Mouse (Mus musculus) limb, embryonic 11.5 days (tissue): ENCODE data around the gene Eif3k. TPM values are rescaled to one million over a fixed set of nuclear protein-coding genes. Genes with fewer than 3 reads are reported as not detected.

ENCODE experiments used
- ATAC-seq: fragments of 200-750 bp; cut with Nextera tagmentation; 2 replicates; pipeline ENCODE4 v1.8.0; 2017; ENCODE audit warnings: low read depth; ENCODE audit not compliant: insufficient number of reproducible peaks, low FRiP score, low TSS enrichment
- DNase-seq: peaks from one replicate; pipeline ENCODE4 v3.0.0-alpha.2; 2015; ENCODE audit warnings: low spot score
- H3K27ac ChIP-seq: fragments of 300-500 bp; sonication (generic); replicated peaks from 2 replicates; pipeline ENCODE4 v1.5.1; 2014; ENCODE audit warnings: low read depth, mild to moderate bottlenecking, low read length
- H3K27me3 ChIP-seq: fragments of 300-500 bp; sonication (generic); 2 replicates; pipeline ENCODE4 v1.6.1; 2014; ENCODE audit warnings: mild to moderate bottlenecking, low read length, mixed read lengths; ENCODE audit not compliant: control insufficient read depth, insufficient read depth
- H3K36me3 ChIP-seq: fragments of 300-500 bp; sonication (generic); 2 replicates; pipeline ENCODE4 v1.6.1; 2014; ENCODE audit warnings: mild to moderate bottlenecking, low read length, moderate library complexity, mixed read lengths; ENCODE audit not compliant: control insufficient read depth, insufficient read depth
- H3K4me1 ChIP-seq: fragments of 300-500 bp; sonication (generic); 2 replicates; pipeline ENCODE4 v1.6.1; 2014; ENCODE audit warnings: low read length, mixed read lengths; ENCODE audit not compliant: control insufficient read depth, insufficient read depth
- H3K4me2 ChIP-seq: fragments of 300-500 bp; sonication (generic); 2 replicates; pipeline ENCODE4 v1.6.1; 2014; ENCODE audit warnings: low read depth, mild to moderate bottlenecking, moderate library complexity; ENCODE audit not compliant: severe bottlenecking
- H3K4me3 ChIP-seq: fragments of 300-500 bp; sonication (generic); 2 replicates; pipeline ENCODE4 v1.5.1; 2014; ENCODE audit warnings: low read depth, low read length
- H3K9ac ChIP-seq: fragments of 300-500 bp; sonication (generic); 2 replicates; pipeline ENCODE4 v1.6.1; 2014; ENCODE audit warnings: mild to moderate bottlenecking, low read length
- H3K9me3 ChIP-seq: fragments of 300-500 bp; sonication (generic); 2 replicates; pipeline ENCODE4 v1.6.1; 2016; ENCODE audit warnings: low read length; ENCODE audit not compliant: control insufficient read depth
- WGBS: fragments of 180-500 bp; shearing (Covaris S2); extraction: QIAGEN DNeasy Blood & Tissue Kit; methylation state at CpG from one replicate; pipeline ENCODE4 v1.1.7; 2014; 5-methylcytosine and 5-hydroxymethylcytosine counted together
- polyA plus RNA-seq: library from polyadenylated mRNA; unstranded; fragments of >200 nt; fragmentation: Nextera tagmentation; extraction: Ambion mirVana; gene quantifications from 2 replicates; pipeline ENCODE4 v1.2.1, GENCODE M21; 2014

Eif3k gene
- polyA plus RNA-seq, 1 experiment from 2014 or later: 476 TPM

DNA sequence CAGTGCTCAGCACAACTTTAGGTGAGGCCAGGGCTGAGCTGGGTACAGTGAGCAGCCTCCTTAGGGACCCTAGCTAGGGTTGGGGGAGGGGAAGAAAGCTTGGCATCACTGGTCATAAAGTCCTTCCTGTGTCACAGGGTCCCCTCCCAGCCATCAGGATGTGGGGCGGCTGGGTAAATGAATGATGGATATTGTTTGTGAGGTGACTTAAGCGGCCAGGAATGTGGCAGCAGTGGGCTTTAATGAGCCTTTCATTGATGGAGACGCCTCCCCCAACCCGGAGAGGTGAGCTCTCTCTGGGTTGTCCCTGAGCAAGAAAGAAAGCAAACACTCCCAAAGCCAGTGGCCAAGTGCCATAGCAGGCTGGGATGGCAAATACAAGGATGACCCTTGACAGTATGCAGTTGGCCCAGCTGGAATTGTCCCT, 57.8 kb downstream of the Eif3k start:
- 5% methylated on average over 4 of the region's 4 CpGs for WGBS
- ATAC-seq (peak; percentile 89), DNase-seq (peak; percentile 76)
- Histone ChIP-seq H3K4me1 (peaks cover 34% of the 10 kb centered on the region), H3K4me3 (no peak overlapping the region), H3K27me3 (no peaks in the 10 kb centered on the region), H3K9me3 (no peaks in the 10 kb centered on the region), H3K36me3 (0 out of 2 replicates have a peak, but pooled peaks cover 3% of the 10 kb centered on the region), H3K27ac (peak overlapping the region; percentile 93), H3K9ac (peak overlapping the region; percentile 46), H3K4me2 (peak overlapping the region; percentile 34; the same call in 1 of the 2 replicates)

DNA sequence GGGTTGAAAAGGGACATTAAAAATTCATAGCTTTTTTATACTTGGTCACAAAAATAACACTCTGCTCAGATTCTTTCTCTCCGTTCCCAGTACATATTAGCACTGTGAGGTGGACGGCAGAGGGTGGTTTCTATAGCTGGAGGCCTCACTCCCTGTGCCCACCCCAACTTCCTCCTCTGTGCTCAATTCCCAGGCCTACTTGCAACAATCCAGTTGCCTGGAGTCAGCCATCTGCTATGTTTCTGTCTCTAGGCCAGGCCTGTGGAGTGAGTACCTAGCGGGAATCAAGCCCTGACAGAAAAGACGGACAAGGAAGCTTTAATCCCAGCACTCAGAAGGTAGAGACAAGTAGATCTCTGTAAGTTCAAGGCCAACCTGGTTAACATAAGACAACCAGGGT, 59.1 kb downstream of the Eif3k start:
- H3K27me3 ChIP-seq: no peaks in the 10 kb centered on the region
- H3K4me2 ChIP-seq: no peak overlapping the region
- no peak overlapping the region for H3K4me3 ChIP-seq
- no peak for DNase-seq
- H3K4me1 ChIP-seq: peaks cover 34% of the 10 kb centered on the region
- peaks cover 5% of the 10 kb centered on the region; the same call in 1 of the 2 replicates for H3K36me3 ChIP-seq
- ATAC-seq: no peak
- no peak overlapping the region for H3K9ac ChIP-seq
- no peaks in the 10 kb centered on the region for H3K9me3 ChIP-seq
- 78% methylated on average over 4 of the region's 4 CpGs for WGBS
- H3K27ac ChIP-seq: peak overlapping the region; percentile 93; the same call in 1 of the 2 replicates

DNA sequence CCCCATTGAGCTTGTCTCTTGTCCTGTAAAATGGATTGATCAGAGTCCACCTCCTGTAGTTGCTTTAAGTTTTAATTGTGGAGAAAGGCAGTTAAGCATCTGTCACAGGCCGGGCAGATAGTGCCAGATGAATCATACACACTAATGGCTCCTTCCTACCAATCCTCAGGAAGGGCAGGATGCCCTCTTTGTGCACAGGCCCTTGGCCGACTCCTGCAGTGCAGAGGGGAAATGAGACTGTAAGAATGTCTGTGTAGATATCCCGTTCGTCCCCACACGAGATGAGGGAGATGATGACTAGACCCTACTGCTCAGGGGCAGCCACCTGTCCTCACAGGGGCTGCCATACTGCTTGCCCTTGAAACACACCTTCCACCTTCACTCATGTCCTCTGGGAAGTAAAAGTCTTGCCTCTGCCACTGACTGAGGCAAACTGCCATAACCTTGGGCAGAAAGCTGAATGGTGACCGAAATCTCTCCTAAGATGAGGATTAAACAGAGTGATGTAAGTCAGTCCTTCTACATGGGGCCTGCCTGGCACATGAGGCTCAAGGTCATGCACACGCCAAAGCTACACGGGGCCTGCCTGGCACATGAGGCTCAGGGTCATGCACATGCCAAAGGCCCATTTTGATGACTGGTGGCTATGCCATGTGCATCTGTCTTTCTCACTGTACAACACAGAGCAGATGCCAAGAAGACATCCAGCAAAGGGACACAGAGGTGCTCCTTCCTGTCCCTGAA, 59.8 kb downstream of the Eif3k start:
- Histone ChIP-seq H3K27me3 (no peaks in the 10 kb centered on the region), H3K4me3 (no peak overlapping the region), H3K9ac (no peak overlapping the region), H3K36me3 (peaks cover 10% of the 10 kb centered on the region), H3K9me3 (no peaks in the 10 kb centered on the region), H3K27ac (no peak overlapping the region), H3K4me1 (peaks cover 34% of the 10 kb centered on the region), H3K4me2 (no peak overlapping the region)
- 91% methylated on average over 8 of the region's 8 CpGs for WGBS
- DNase-seq (no peak), ATAC-seq (no peak)

Other genes starting within 250 kb of the Eif3k start
- gene Mrps12, start 240.0 kb downstream of the Eif3k start, polyA plus RNA-seq: 146 and 156 TPM in 2 replicates
- 34.9 and 35.8 TPM in 2 replicates for gene Sars2, start 239.9 kb downstream of the Eif3k start, polyA plus RNA-seq
- gene Ccer2, start 225.7 kb downstream of the Eif3k start, polyA plus RNA-seq: not detected in 2 replicates
- 68.8 and 69.8 TPM in 2 replicates for gene Sirt2, start 215.1 kb downstream of the Eif3k start, polyA plus RNA-seq
- 40.3 and 44.4 TPM in 2 replicates for gene Nfkbib, start 214.4 kb downstream of the Eif3k start, polyA plus RNA-seq
- gene Rinl, start 192.9 kb downstream of the Eif3k start, polyA plus RNA-seq: 2.0 and 3.2 TPM in 2 replicates
- gene Hnrnpl, start 173.3 kb downstream of the Eif3k start, polyA plus RNA-seq: 362 and 390 TPM in 2 replicates
- gene Ech1, start 156.6 kb downstream of the Eif3k start, polyA plus RNA-seq: 93.2 and 94.7 TPM in 2 replicates
- 1.9 and 2.2 TPM in 2 replicates for gene Lgals4, start 148.0 kb downstream of the Eif3k start, polyA plus RNA-seq
- 1.3 and 2.6 TPM in 2 replicates for gene Lgals7, start 118.0 kb downstream of the Eif3k start, polyA plus RNA-seq
- 0.59 and 0.62 TPM in 2 replicates for gene Capn12, start 100.4 kb downstream of the Eif3k start, polyA plus RNA-seq
- 208 and 213 TPM in 2 replicates for gene Actn4, start 19.5 kb downstream of the Eif3k start, polyA plus RNA-seq
- 10.5 and 12.1 TPM in 2 replicates for gene Map4k1, start 186 bp upstream of the Eif3k start, polyA plus RNA-seq
- gene Ryr1, start 143.3 kb upstream of the Eif3k start, polyA plus RNA-seq: 2.5 and 2.7 TPM in 2 replicates
- 0.25 and 0.37 TPM in 2 replicates for gene Rasgrp4, start 153.0 kb upstream of the Eif3k start, polyA plus RNA-seq
- 10.1 and 11.9 TPM in 2 replicates for gene Fam98c, start 174.4 kb upstream of the Eif3k start, polyA plus RNA-seq
- gene Ggn, start 188.3 kb upstream of the Eif3k start, polyA plus RNA-seq: 0.23 and 0.81 TPM in 2 replicates
- gene Spred3, start 188.5 kb upstream of the Eif3k start, polyA plus RNA-seq: 4.7 and 5.1 TPM in 2 replicates
- gene Psmd8, start 198.8 kb upstream of the Eif3k start, polyA plus RNA-seq: 336 and 340 TPM in 2 replicates
- gene Catsperg1, start 232.2 kb upstream of the Eif3k start, polyA plus RNA-seq: 0.16 and 0.45 TPM in 2 replicates